17 mouse cellular contexts compared by ENCODE assay signal in the genomic region with DNA sequence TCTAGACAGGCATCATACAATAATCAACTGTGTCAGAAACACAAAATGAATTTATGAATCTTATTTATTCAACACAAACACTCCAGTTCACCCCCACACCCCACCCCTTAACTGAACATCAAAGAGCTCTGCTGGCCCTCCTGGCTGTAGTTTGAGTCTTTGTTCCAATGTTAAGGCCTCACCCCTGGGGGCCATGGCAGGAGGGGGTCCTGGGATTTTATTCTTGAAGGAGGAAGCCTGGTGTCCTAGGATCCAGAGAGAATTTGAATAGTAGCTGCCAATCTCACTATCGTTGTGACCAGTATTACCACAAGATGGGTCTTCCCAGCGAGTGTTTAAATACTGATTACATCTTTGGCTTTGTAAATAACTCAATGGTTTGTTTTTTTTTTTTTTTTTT.
DNase-seq lines count a peak whose midpoint lies in the region; ATAC-seq and TF ChIP-seq lines count a peak whose summit lies in the region.
"Had no signal": no experiment of that assay in that cellular context is flagged by ENCODE, and none has a peak within 500 bp of the region (broad histone marks: within the 10 kb centered on the region; RNA-seq: fewer than 3 reads in every experiment).

No protein-coding gene starts in this region.

- peak overlapping the region; percentile 65; the same call in 1 of the 2 replicates for H3K27ac ChIP-seq in hindbrain, embryonic 10.5 days
- H3K27ac ChIP-seq in hindbrain, postnatal 0 days = no peak overlapping the region
- H3K27ac ChIP-seq in forebrain, embryonic 13.5 days = peak overlapping the region; percentile 87
- H3K27ac ChIP-seq in hindbrain, embryonic 14.5 days = peak overlapping the region; percentile 75
- peak overlapping the region; percentile 10; the same call in 1 of the 2 replicates for H3K27ac ChIP-seq in midbrain, embryonic 15.5 days
- no peak overlapping the region for H3K27ac ChIP-seq in liver, postnatal 0 days (ENCODE audit: low read depth)
- H3K27ac ChIP-seq: embryonic facial prominence, embryonic 13.5 days; heart, embryonic 10.5 days; left cerebral cortex, adult 2 months had no signal

- H3K4me2 ChIP-seq in hindbrain, postnatal 0 days (ENCODE audit: low read depth, low read length) = no peak overlapping the region
- no peak overlapping the region for H3K4me2 ChIP-seq in forebrain, embryonic 13.5 days
- no peak overlapping the region for H3K4me2 ChIP-seq in hindbrain, embryonic 14.5 days (replicated peaks)
- no peak overlapping the region for H3K4me2 ChIP-seq in midbrain, embryonic 15.5 days
- H3K4me2 ChIP-seq in liver, postnatal 0 days (ENCODE audit: low read depth, low read length) = no peak overlapping the region

- WGBS in hindbrain, embryonic 10.5 days = 9% methylated on average over 2 of the region's 2 CpGs
- WGBS in hindbrain, postnatal 0 days = 13% methylated on average over 2 of the region's 2 CpGs
- 3% methylated on average over 2 of the region's 2 CpGs for WGBS in forebrain, embryonic 13.5 days
- WGBS in hindbrain, embryonic 14.5 days = 3% methylated on average over 2 of the region's 2 CpGs
- 6% methylated on average over 2 of the region's 2 CpGs for WGBS in midbrain, embryonic 15.5 days
- 21% methylated on average over 2 of the region's 2 CpGs for WGBS in liver, postnatal 0 days (ENCODE audit: insufficient replicate concordance)

- H3K9ac ChIP-seq in hindbrain, postnatal 0 days (replicated peaks; ENCODE audit: low read length) = no peak overlapping the region
- no peak overlapping the region for H3K9ac ChIP-seq in forebrain, embryonic 13.5 days
- H3K9ac ChIP-seq in hindbrain, embryonic 14.5 days = no peak overlapping the region
- H3K9ac ChIP-seq in midbrain, embryonic 15.5 days = no peak overlapping the region
- H3K9ac ChIP-seq in liver, postnatal 0 days (replicated peaks) = no peak overlapping the region
- H3K9ac ChIP-seq: embryonic facial prominence, embryonic 13.5 days had no signal

- peaks cover 17% of the 10 kb centered on the region for H3K27me3 ChIP-seq in hindbrain, embryonic 10.5 days (ENCODE audit: insufficient read depth, poor library complexity, severe bottlenecking)
- H3K27me3 ChIP-seq in hindbrain, postnatal 0 days (ENCODE audit: insufficient read depth, low read length) = no peaks in the 10 kb centered on the region
- no peaks in the 10 kb centered on the region for H3K27me3 ChIP-seq in forebrain, embryonic 13.5 days
- H3K27me3 ChIP-seq in hindbrain, embryonic 14.5 days (ENCODE audit: control insufficient read depth, insufficient read depth, low read length) = no peaks in the 10 kb centered on the region
- H3K27me3 ChIP-seq in midbrain, embryonic 15.5 days (replicated peaks) = 0 out of 2 replicates have a peak, but pooled peaks cover 4% of the 10 kb centered on the region
- no peaks in the 10 kb centered on the region for H3K27me3 ChIP-seq in liver, postnatal 0 days (ENCODE audit: insufficient read depth, low read length)

- no peak overlapping the region for H3K4me3 ChIP-seq in hindbrain, embryonic 10.5 days
- H3K4me3 ChIP-seq in hindbrain, postnatal 0 days (ENCODE audit: low read length) = no peak overlapping the region
- H3K4me3 ChIP-seq in forebrain, embryonic 13.5 days = no peak overlapping the region
- no peak overlapping the region for H3K4me3 ChIP-seq in hindbrain, embryonic 14.5 days (replicated peaks; ENCODE audit: low read length)
- H3K4me3 ChIP-seq in midbrain, embryonic 15.5 days = no peak overlapping the region
- H3K4me3 ChIP-seq in liver, postnatal 0 days (ENCODE audit: low read depth, low read length) = no peak overlapping the region
- H3K4me3 ChIP-seq: embryonic facial prominence, embryonic 13.5 days; left cerebral cortex, adult 2 months had no signal

- 0 out of 2 replicates have a peak, but pooled peaks cover 6% of the 10 kb centered on the region for H3K9me3 ChIP-seq in hindbrain, embryonic 10.5 days
- H3K9me3 ChIP-seq in hindbrain, postnatal 0 days (ENCODE audit: low read length) = no peaks in the 10 kb centered on the region
- H3K9me3 ChIP-seq in forebrain, embryonic 13.5 days (replicated peaks) = no peaks in the 10 kb centered on the region
- no peaks in the 10 kb centered on the region for H3K9me3 ChIP-seq in hindbrain, embryonic 14.5 days (ENCODE audit: control insufficient read depth, low read length)
- no peaks in the 10 kb centered on the region for H3K9me3 ChIP-seq in midbrain, embryonic 15.5 days
- H3K9me3 ChIP-seq in liver, postnatal 0 days (ENCODE audit: low read length) = no peaks in the 10 kb centered on the region
- H3K9me3 ChIP-seq: embryonic facial prominence, embryonic 13.5 days; heart, embryonic 10.5 days; limb, embryonic 10.5 days had no signal

- H3K36me3 ChIP-seq in hindbrain, embryonic 10.5 days = no peaks in the 10 kb centered on the region
- H3K36me3 ChIP-seq in hindbrain, postnatal 0 days (ENCODE audit: insufficient read depth, low read length) = no peaks in the 10 kb centered on the region
- no peaks in the 10 kb centered on the region for H3K36me3 ChIP-seq in forebrain, embryonic 13.5 days (ENCODE audit: poor library complexity, severe bottlenecking)
- no peaks in the 10 kb centered on the region for H3K36me3 ChIP-seq in hindbrain, embryonic 14.5 days (replicated peaks; ENCODE audit: control insufficient read depth, insufficient read depth)
- H3K36me3 ChIP-seq in midbrain, embryonic 15.5 days (replicated peaks) = no peaks in the 10 kb centered on the region
- H3K36me3 ChIP-seq in liver, postnatal 0 days (replicated peaks; ENCODE audit: insufficient read depth, low read length) = no peaks in the 10 kb centered on the region
- H3K36me3 ChIP-seq: embryonic facial prominence, embryonic 13.5 days; heart, embryonic 10.5 days; limb, embryonic 10.5 days had no signal

- no peak for ATAC-seq in hindbrain, postnatal 0 days
- no peak for ATAC-seq in forebrain, embryonic 13.5 days
- ATAC-seq in hindbrain, embryonic 14.5 days (ENCODE audit: low FRiP score) = no peak
- ATAC-seq in midbrain, embryonic 15.5 days (replicated peaks) = no peak
- ATAC-seq in liver, postnatal 0 days = no peak
- ATAC-seq: inflammation-experienced regulatory T-cells, adult 6 months had no signal

- TF ChIP-seq EP300 in liver, postnatal 0 days (IDR thresholded peaks at IDR 0.05; ENCODE audit: low read depth) = no peak

- peaks cover 62% of the 10 kb centered on the region for H3K4me1 ChIP-seq in hindbrain, embryonic 10.5 days (replicated peaks)
- H3K4me1 ChIP-seq in hindbrain, postnatal 0 days (ENCODE audit: insufficient read depth, low read length) = peaks cover 25% of the 10 kb centered on the region
- peaks cover 75% of the 10 kb centered on the region for H3K4me1 ChIP-seq in forebrain, embryonic 13.5 days
- peaks cover 48% of the 10 kb centered on the region for H3K4me1 ChIP-seq in hindbrain, embryonic 14.5 days (replicated peaks; ENCODE audit: control insufficient read depth, insufficient read depth, low read length)
- peaks cover 36% of the 10 kb centered on the region for H3K4me1 ChIP-seq in midbrain, embryonic 15.5 days
- no peaks in the 10 kb centered on the region for H3K4me1 ChIP-seq in liver, postnatal 0 days (ENCODE audit: insufficient read depth)

- no peak for TF ChIP-seq CTCF in hindbrain, postnatal 0 days (IDR thresholded peaks at IDR 0.05; ENCODE audit: low read depth)
- no peak for TF ChIP-seq CTCF in liver, postnatal 0 days (IDR thresholded peaks at IDR 0.05; ENCODE audit: low read depth)

- no peak for DNase-seq in hindbrain, embryonic 10.5 days (ENCODE audit: low spot score)
- DNase-seq in hindbrain, postnatal 0 days (ENCODE audit: low spot score) = no peak
- DNase-seq in hindbrain, embryonic 14.5 days (ENCODE audit: low spot score) = no peak
- no peak for DNase-seq in liver, postnatal 0 days
- DNase-seq in gastrocnemius, postnatal 4 days (ENCODE audit: low spot score in 2 of 2) = no peak
- DNase-seq in c-Kit-positive CD71-positive TER-119-positive erythroid progenitor cells, embryonic 14.5 days (ENCODE audit: low spot score) = no peak
- DNase-seq: heart, postnatal 10 days; lung, adult 18-20 months; lung, postnatal 36 days; thymus, postnatal 14 days had no signal

Comparison
In these comparisons a context has a peak if more than half of its experiments do, and no peak if none do; other contexts are left out.
1. H3K27ac ChIP-seq: peak in hindbrain, embryonic 10.5 days (single experiment), forebrain, embryonic 13.5 days (single experiment), hindbrain, embryonic 14.5 days (single experiment) and midbrain, embryonic 15.5 days (single experiment); none in hindbrain, postnatal 0 days (single experiment) and liver, postnatal 0 days (single experiment).